Mouse (Mus musculus): ENCODE measurements around the gene Zbtb12. TPM values are rescaled to one million over a fixed set of nuclear protein-coding genes. Genes with fewer than 3 reads are reported as not detected.
"Not testable (repeated sequence)": the region's sequence is repeated elsewhere in the genome, so short reads cannot be mapped to it uniquely, and the experiment has no call there.

Gene Zbtb12
- polyA plus RNA-seq, 1 experiment from 2014 or later = 8.0 TPM

DNA sequence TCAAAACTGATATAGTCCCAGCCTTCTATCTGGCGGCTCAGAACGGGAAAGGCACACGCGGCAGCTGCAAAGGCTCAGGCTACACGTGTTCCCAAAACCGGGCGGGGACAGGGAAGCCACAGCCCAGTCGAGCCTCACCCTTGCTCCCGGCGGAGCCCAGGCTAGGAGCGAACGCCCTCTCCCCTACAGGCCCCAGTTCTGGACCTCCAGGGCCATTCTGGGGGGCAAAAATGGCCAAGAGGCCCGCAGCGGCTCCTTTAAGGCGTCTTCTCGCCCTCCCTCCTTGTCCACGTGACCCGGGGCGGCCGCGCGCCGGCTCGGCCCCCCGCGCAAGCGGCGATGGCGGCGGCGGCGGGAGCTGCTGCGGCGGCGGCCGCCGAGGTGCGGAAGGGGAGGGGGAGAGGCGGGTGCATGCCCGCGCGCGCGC lies 18.9 kb downstream of the Zbtb12 start, which contains the start of the genes C2 and Ehmt2:
Gene C2 (minus strand): TSS at position 106 of the 427 bp plus-strand sequence.
Gene Ehmt2 (plus strand): TSS at position 310 of the 427 bp plus-strand sequence.
- WGBS = 0% methylated on average over 32 of the region's 44 CpGs
- peak; percentile 24 for ATAC-seq
- H3K4me1 ChIP-seq (replicated peaks; ENCODE audit: control insufficient read depth, insufficient read depth, low read length) = peaks cover 46% of the 10 kb centered on the region

DNA sequence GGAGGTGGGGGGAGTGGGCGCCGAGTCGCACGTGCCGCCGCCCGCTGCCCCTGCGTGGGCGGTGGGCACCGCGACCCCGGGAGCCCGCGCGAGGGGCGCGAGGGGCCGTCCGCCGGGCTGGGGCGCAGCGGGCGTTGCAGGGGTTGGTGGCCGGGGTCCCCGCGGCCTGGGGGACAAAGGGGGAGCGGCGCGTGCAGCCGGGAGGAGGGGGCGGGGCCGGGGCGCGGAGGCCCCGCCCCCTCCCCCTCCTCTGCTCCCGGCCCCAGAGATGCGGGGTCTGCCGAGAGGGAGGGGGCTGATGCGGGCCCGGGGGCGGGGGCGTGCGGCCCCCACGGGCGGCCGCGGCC lies 19.4 kb downstream of the Zbtb12 start:
- H3K4me2 ChIP-seq (ENCODE audit: low read length) = peak overlapping the region; percentile 75
- peak overlapping the region; percentile 94 for H3K4me3 ChIP-seq (replicated peaks; ENCODE audit: low read length)
- peak overlapping the region; percentile 98 for H3K9ac ChIP-seq (replicated peaks; ENCODE audit: low read depth, low read length)
- H3K36me3 ChIP-seq (ENCODE audit: control insufficient read depth, insufficient read depth) = peaks cover 13% of the 10 kb centered on the region
- H3K4me1 ChIP-seq (replicated peaks; ENCODE audit: control insufficient read depth, insufficient read depth, low read length) = peaks cover 43% of the 10 kb centered on the region
- peak overlapping the region; percentile 94 for H3K27ac ChIP-seq (ENCODE audit: low read length)
- no peaks in the 10 kb centered on the region for H3K9me3 ChIP-seq (ENCODE audit: control insufficient read depth, low read length)
- no peak for ATAC-seq
- 2% methylated on average over 10 of the region's 47 CpGs for WGBS
- H3K27me3 ChIP-seq (replicated peaks; ENCODE audit: control insufficient read depth, insufficient read depth, low read length) = no peaks in the 10 kb centered on the region

More for the DNA sequence above, 18.9 kb downstream of the Zbtb12 start, which contains the start of the genes C2 and Ehmt2:
- H3K4me3 ChIP-seq (replicated peaks; ENCODE audit: low read length) = peak within 1 kb of the TSS; percentile 94
- H3K36me3 ChIP-seq (ENCODE audit: control insufficient read depth, insufficient read depth) = peaks cover 13% of the 10 kb centered on the region
- H3K27ac ChIP-seq (ENCODE audit: low read length) = peak within 1 kb of the TSS; percentile 94
- no peaks in the 10 kb centered on the region for H3K27me3 ChIP-seq (replicated peaks; ENCODE audit: control insufficient read depth, insufficient read depth, low read length)
- H3K9me3 ChIP-seq (ENCODE audit: control insufficient read depth, low read length) = no peaks in the 10 kb centered on the region
- H3K4me2 ChIP-seq (ENCODE audit: low read length) = peak within 1 kb of the TSS; percentile 75
- H3K9ac ChIP-seq (replicated peaks; ENCODE audit: low read depth, low read length) = peak within 1 kb of the TSS; percentile 98

DNA sequence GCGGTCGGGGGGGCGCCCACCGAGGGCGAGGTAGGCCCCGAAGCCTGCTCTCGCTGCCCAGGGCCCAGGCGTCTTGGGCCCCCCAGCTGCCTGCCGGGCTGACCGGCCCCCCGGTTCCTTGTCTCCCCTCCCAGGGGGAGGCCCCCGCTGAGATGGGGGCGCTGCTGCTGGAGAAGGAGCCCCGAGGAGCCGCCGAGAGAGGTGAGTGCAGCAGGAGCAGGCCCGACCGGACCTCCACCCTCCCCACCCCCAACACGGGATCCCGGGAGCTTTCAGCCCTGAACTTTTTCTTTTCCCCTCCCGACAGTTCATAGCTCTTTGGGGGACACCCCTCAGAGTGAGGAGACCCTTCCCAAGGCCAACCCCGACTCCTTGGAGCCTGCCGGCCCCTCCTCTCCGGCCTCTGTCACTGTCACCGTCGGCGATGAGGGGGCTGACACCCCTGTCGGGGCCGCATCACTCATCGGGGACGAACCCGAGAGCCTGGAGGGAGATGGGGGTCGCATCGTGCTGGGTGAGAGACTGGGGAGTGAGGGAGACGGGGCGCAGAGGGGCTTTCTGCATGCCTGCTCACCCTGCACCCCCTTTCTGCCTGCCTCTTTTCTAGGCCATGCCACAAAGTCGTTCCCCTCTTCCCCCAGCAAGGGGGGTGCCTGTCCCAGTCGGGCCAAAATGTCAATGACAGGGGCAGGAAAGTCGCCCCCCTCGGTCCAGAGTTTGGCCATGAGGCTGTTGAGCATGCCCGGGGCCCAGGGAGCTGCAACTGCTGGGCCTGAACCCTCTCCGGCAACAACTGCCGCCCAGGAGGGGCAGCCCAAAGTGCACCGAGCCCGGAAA lies 20.0 kb downstream of the Zbtb12 start:
- H3K4me1 ChIP-seq (replicated peaks; ENCODE audit: control insufficient read depth, insufficient read depth, low read length) = peaks cover 40% of the 10 kb centered on the region

DNA sequence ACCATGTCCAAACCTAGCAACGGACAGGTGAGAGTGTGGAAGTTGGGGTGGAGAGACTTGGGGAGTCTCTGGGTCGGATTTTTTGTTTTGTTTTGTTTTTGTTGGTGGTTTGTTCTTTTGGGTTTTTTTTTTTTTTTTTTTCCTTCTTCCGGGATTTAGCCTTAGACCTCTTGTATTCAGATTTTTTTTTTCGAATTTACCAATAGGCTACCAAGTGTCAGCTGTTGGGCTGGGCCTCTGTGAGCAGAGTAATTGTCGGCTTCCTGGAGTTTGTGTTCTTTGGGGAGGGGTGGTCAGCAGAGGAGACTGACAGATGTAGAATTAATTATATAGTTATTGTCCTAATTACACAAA lies 20.6 kb downstream of the Zbtb12 start:
- Histone ChIP-seq H3K9ac (replicated peaks; ENCODE audit: low read depth, low read length) (peak overlapping the region; percentile 98), H3K4me3 (replicated peaks; ENCODE audit: low read length) (peak overlapping the region; percentile 94), H3K9me3 (ENCODE audit: control insufficient read depth, low read length) (no peaks in the 10 kb centered on the region), H3K36me3 (ENCODE audit: control insufficient read depth, insufficient read depth) (peaks cover 13% of the 10 kb centered on the region), H3K4me1 (replicated peaks; ENCODE audit: control insufficient read depth, insufficient read depth, low read length) (peaks cover 40% of the 10 kb centered on the region), H3K27ac (ENCODE audit: low read length) (peak overlapping the region; percentile 94), H3K4me2 (ENCODE audit: low read length) (peak overlapping the region; percentile 75), H3K27me3 (replicated peaks; ENCODE audit: control insufficient read depth, insufficient read depth, low read length) (no peaks in the 10 kb centered on the region)
- 0% methylated on average over 5 of the region's 5 CpGs for WGBS
- no peak for ATAC-seq

More for the DNA sequence above, 20.0 kb downstream of the Zbtb12 start:
- no peaks in the 10 kb centered on the region for H3K27me3 ChIP-seq (replicated peaks; ENCODE audit: control insufficient read depth, insufficient read depth, low read length)
- under 1% methylated on average over 40 of the region's 45 CpGs for WGBS
- H3K27ac ChIP-seq (ENCODE audit: low read length) = peak overlapping the region; percentile 94
- H3K9ac ChIP-seq (replicated peaks; ENCODE audit: low read depth, low read length) = peak overlapping the region; percentile 98
- ATAC-seq = 0 out of 2 replicates have a peak, but pooled peaks have one; percentile 4
- H3K36me3 ChIP-seq (ENCODE audit: control insufficient read depth, insufficient read depth) = peaks cover 13% of the 10 kb centered on the region
- H3K4me2 ChIP-seq (ENCODE audit: low read length) = peak overlapping the region; percentile 75
- peak overlapping the region; percentile 94 for H3K4me3 ChIP-seq (replicated peaks; ENCODE audit: low read length)
- H3K9me3 ChIP-seq (ENCODE audit: control insufficient read depth, low read length) = no peaks in the 10 kb centered on the region

- H3K9me3 ChIP-seq (ENCODE audit: control insufficient read depth, low read length); H3K4me3 ChIP-seq (replicated peaks; ENCODE audit: low read length); ATAC-seq; H3K27me3 ChIP-seq (replicated peaks; ENCODE audit: control insufficient read depth, insufficient read depth, low read length); H3K27ac ChIP-seq (ENCODE audit: low read length); H3K4me2 ChIP-seq (ENCODE audit: low read length); H3K9ac ChIP-seq (replicated peaks; ENCODE audit: low read depth, low read length): not testable (repeated sequence)
- Histone ChIP-seq H3K4me1 (replicated peaks; ENCODE audit: control insufficient read depth, insufficient read depth, low read length) (peaks cover 33% of the 10 kb centered on the region), H3K36me3 (ENCODE audit: control insufficient read depth, insufficient read depth) (peaks cover 20% of the 10 kb centered on the region)
Measured at GRCm38 (mm10) chr17:34900826-34901225, 21.5 kb downstream of the Zbtb12 start.

DNA sequence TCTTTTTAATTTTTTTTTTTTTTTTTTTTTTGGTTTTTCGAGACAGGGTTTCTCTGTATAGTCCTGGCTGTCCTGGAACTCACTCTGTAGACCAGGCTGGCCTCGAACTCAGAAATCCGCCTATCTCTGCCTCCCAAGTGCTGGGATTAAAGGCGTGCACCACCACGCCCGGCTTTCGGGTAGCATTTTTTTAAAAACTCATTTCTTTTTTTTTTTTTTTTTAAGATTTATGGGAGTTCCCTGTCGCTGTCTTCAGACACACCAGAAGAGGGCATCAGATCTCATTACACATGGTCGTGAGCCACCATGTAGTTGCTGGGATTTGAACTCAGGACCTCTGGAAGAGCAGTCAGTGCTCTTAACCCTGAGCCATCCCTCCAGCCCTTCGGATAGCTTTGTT lies 22.7 kb downstream of the Zbtb12 start:
- H3K27ac ChIP-seq (ENCODE audit: low read length); H3K9me3 ChIP-seq (ENCODE audit: control insufficient read depth, low read length); H3K9ac ChIP-seq (replicated peaks; ENCODE audit: low read depth, low read length); ATAC-seq; H3K4me3 ChIP-seq (replicated peaks; ENCODE audit: low read length); H3K27me3 ChIP-seq (replicated peaks; ENCODE audit: control insufficient read depth, insufficient read depth, low read length); H3K4me2 ChIP-seq (ENCODE audit: low read length): not testable (repeated sequence)
- Histone ChIP-seq H3K4me1 (replicated peaks; ENCODE audit: control insufficient read depth, insufficient read depth, low read length) (peaks cover 22% of the 10 kb centered on the region), H3K36me3 (ENCODE audit: control insufficient read depth, insufficient read depth) (peaks cover 26% of the 10 kb centered on the region)
- WGBS = 93% methylated on average over 9 of the region's 10 CpGs

DNA sequence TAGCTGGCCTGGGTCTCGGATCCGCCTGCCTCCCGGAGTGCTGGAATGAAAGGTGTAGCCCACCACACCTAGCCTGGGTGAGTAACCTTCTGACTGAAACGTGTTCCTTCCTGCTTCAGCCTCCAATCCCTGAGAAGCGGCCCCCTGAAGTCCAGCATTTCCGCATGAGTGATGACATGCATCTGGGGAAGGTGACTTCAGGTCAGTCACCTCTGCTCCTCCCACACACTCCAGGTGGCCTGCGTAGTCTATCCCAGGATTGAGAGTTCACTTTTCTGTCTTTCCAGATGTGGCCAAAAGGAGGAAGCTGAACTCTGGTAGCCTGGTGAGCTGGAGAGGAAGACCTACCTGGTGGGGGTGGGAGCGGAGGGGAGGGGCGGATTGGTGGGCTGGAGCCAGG lies 23.6 kb downstream of the Zbtb12 start:
- Histone ChIP-seq H3K27ac (ENCODE audit: low read length) (no peak overlapping the region), H3K9me3 (ENCODE audit: control insufficient read depth, low read length) (no peaks in the 10 kb centered on the region), H3K4me2 (ENCODE audit: low read length) (no peak overlapping the region), H3K4me1 (replicated peaks; ENCODE audit: control insufficient read depth, insufficient read depth, low read length) (peaks cover 12% of the 10 kb centered on the region), H3K36me3 (ENCODE audit: control insufficient read depth, insufficient read depth) (peaks cover 35% of the 10 kb centered on the region), H3K9ac (replicated peaks; ENCODE audit: low read depth, low read length) (no peak overlapping the region), H3K27me3 (replicated peaks; ENCODE audit: control insufficient read depth, insufficient read depth, low read length) (no peaks in the 10 kb centered on the region), H3K4me3 (replicated peaks; ENCODE audit: low read length) (no peak overlapping the region)
- WGBS = 90% methylated on average over 9 of the region's 9 CpGs
- no peak for ATAC-seq

DNA sequence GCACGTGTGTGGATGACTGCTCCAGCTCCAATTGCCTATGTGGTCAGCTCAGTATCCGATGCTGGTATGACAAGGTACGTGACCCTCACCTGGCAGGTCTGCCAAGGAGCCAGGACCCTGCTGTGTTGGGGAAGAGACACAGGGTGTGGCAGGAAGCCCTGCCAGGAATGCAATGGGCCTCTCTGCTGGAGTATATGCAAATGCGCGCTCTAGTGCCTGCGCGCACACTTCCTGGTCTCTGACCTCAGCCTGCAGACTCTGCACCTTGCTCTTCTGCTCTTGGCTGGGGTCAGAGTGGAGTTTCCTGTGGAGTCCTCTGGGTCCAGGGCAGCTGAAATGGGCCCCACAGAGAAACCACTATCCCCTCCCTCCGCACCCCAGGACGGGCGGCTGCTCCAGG lies 31.7 kb downstream of the Zbtb12 start:
- no peaks in the 10 kb centered on the region for H3K27me3 ChIP-seq (replicated peaks; ENCODE audit: control insufficient read depth, insufficient read depth, low read length)
- peaks cover 70% of the 10 kb centered on the region for H3K36me3 ChIP-seq (ENCODE audit: control insufficient read depth, insufficient read depth)
- 89% methylated on average over 10 of the region's 10 CpGs for WGBS

DNA sequence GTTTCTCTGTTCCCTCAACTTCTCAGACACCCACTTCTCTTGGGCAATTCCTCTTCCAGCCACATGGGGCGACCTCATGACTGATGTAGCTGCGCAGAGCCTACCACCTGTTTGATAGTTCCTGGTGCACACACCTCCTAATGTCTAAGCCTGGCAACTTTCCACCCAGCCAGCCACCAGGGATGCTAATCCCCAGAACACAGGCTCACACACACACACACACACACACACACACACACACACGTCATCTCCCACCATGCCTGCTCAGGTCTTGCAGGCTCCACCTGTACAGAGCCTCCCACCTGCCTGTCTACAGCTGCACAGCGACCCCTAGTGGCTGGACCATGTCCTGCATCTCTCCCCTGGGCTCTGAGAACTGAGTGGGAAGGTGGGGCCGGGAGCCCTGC lies 32.7 kb downstream of the Zbtb12 start:
- Histone ChIP-seq H3K9ac (replicated peaks; ENCODE audit: low read depth, low read length) (no peak overlapping the region), H3K27ac (ENCODE audit: low read length) (no peak overlapping the region), H3K4me3 (replicated peaks; ENCODE audit: low read length) (no peak overlapping the region), H3K4me2 (ENCODE audit: low read length) (no peak overlapping the region), H3K4me1 (replicated peaks; ENCODE audit: control insufficient read depth, insufficient read depth, low read length) (no peaks in the 10 kb centered on the region), H3K36me3 (ENCODE audit: control insufficient read depth, insufficient read depth) (peaks cover 61% of the 10 kb centered on the region), H3K9me3 (ENCODE audit: control insufficient read depth, low read length) (no peaks in the 10 kb centered on the region), H3K27me3 (replicated peaks; ENCODE audit: control insufficient read depth, insufficient read depth, low read length) (no peaks in the 10 kb centered on the region)
- ATAC-seq = peak; percentile 47; the same call in 1 of the 2 replicates
- WGBS = 38% methylated on average over 5 of the region's 5 CpGs

More for the DNA sequence above, 31.7 kb downstream of the Zbtb12 start:
- no peak overlapping the region for H3K4me2 ChIP-seq (ENCODE audit: low read length)
- ATAC-seq = no peak
- no peak overlapping the region for H3K27ac ChIP-seq (ENCODE audit: low read length)
- no peak overlapping the region for H3K4me3 ChIP-seq (replicated peaks; ENCODE audit: low read length)
- H3K4me1 ChIP-seq (replicated peaks; ENCODE audit: control insufficient read depth, insufficient read depth, low read length) = no peaks in the 10 kb centered on the region
- H3K9ac ChIP-seq (replicated peaks; ENCODE audit: low read depth, low read length) = no peak overlapping the region
- H3K9me3 ChIP-seq (ENCODE audit: control insufficient read depth, low read length) = no peaks in the 10 kb centered on the region
